Mouse (Mus musculus) testis, adult 2 months (tissue): ENCODE measurements around the gene Hoxa1.

Source experiments
- CTCF ChIP-seq: fragments of 200-500 bp; IDR thresholded peaks from 2 replicates; pipeline ENCODE4 v1.5.1; 2012; ENCODE audit warnings: low read depth, mild to moderate bottlenecking, inconsistent platforms, low read length, moderate library complexity; ENCODE audit not compliant: control insufficient read depth, insufficient read depth, insufficient replicate concordance
- POLR2A ChIP-seq: fragments of 200-500 bp; IDR thresholded peaks from 2 replicates; pipeline ENCODE4 v1.6.1; 2012; ENCODE audit warnings: low read depth, mild to moderate bottlenecking, inconsistent platforms, low read length, moderate library complexity; ENCODE audit not compliant: control insufficient read depth

- no peak for TF ChIP-seq CTCF
- no peak for TF ChIP-seq POLR2A
Measured at GRCm38 (mm10) chr6:52175864-52176263, 17.7 kb upstream of the Hoxa1 start.
